Mouse (Mus musculus) small intestine, adult 2 months (tissue): ENCODE measurements at regions not wholly inside any gene's neighbourhood (a gene's known extent, or its start where the extent isn't known, plus 50 kb on each side); places are given as distances from the start of the nearest gene placed in this dataset.

Experiments
- CTCF ChIP-seq: fragments of 200-500 bp; IDR thresholded peaks from 2 replicates; pipeline ENCODE4 v1.5.1; 2012; ENCODE audit warnings: low read depth, mild to moderate bottlenecking, control low read depth, inconsistent platforms, low read length, moderate library complexity, mixed read lengths; ENCODE audit not compliant: insufficient replicate concordance, insufficient read length; ENCODE audit errors: extremely low read depth
- POLR2A ChIP-seq: fragments of 200-500 bp; IDR thresholded peaks from 2 replicates; pipeline ENCODE4 v1.6.1; 2012; ENCODE audit warnings: low read depth, mild to moderate bottlenecking, control low read depth, inconsistent platforms, low read length, moderate library complexity

GRCm38 (mm10) chr6:117527526-117527925, 313.5 kb upstream of the Zfp637 start:
- TF ChIP-seq CTCF (no peak), POLR2A (no peak)
